Mouse (Mus musculus) 3134 (cell line): ENCODE measurements around the gene Gas7.

Source experiments
- DNase-seq: peaks from one replicate; pipeline ENCODE4 v3.0.0-alpha.2; 2011; ENCODE audit warnings: low spot score; ENCODE audit not compliant: insufficient read length; ENCODE audit errors: extremely low read depth

The Gas7 gene

GRCm38 (mm10) chr11:67679300-67679699, 224.1 kb downstream of the Gas7 start:
- no peak for DNase-seq

- no peak for DNase-seq
Observed at GRCm38 (mm10) chr11:67679930-67680329, 224.7 kb downstream of the Gas7 start.

- DNase-seq, result no peak
Observed at GRCm38 (mm10) chr11:67681871-67682270, 226.6 kb downstream of the Gas7 start.

- no peak for DNase-seq
Observed at GRCm38 (mm10) chr11:67686109-67686508, 230.9 kb downstream of the Gas7 start.

GRCm38 (mm10) chr11:67694703-67695376, 239.6 kb downstream of the Gas7 start, which contains the start of gene Rcvrn:
Gene Rcvrn, plus strand, starts transcription at chr11:67695326.
- no peak for DNase-seq

- DNase-seq, result no peak
Observed at GRCm38 (mm10) chr11:67712976-67713375, 257.7 kb downstream of the Gas7 start.

GRCm38 (mm10) chr11:67715382-67715781, 260.1 kb downstream of the Gas7 start:
- DNase-seq, result no peak

GRCm38 (mm10) chr11:67721485-67721884, 266.2 kb downstream of the Gas7 start:
- no peak for DNase-seq

GRCm38 (mm10) chr11:67722399-67723156, 267.3 kb downstream of the Gas7 start:
- no peak for DNase-seq

- no peak for DNase-seq
Observed at GRCm38 (mm10) chr11:67723231-67724013, 268.2 kb downstream of the Gas7 start.

- DNase-seq, result no peak
Observed at GRCm38 (mm10) chr11:67727095-67727494, 271.9 kb downstream of the Gas7 start.

GRCm38 (mm10) chr11:67728726-67729125, 273.5 kb downstream of the Gas7 start:
- DNase-seq, result no peak

GRCm38 (mm10) chr11:67731056-67731455, 275.8 kb downstream of the Gas7 start:
- no peak for DNase-seq

- no peak for DNase-seq
Observed at GRCm38 (mm10) chr11:67733726-67734125, 278.5 kb downstream of the Gas7 start.

GRCm38 (mm10) chr11:67734597-67734996, 279.4 kb downstream of the Gas7 start:
- no peak for DNase-seq

- no peak for DNase-seq
Observed at GRCm38 (mm10) chr11:67738345-67738744, 283.1 kb downstream of the Gas7 start.
